Mouse (Mus musculus) adrenal gland, postnatal 4 days (tissue): ENCODE measurements around the gene Ctnnd1. TPM values are rescaled to one million over a fixed set of nuclear protein-coding genes. Genes with fewer than 3 reads are reported as not detected.

Source experiments
- DNase-seq, 2 experiments: peaks; one replicate each; pipeline ENCODE4 v3.0.0; 2021 to 2022; ENCODE audit warnings: low spot score in 2 of 2, mixed read lengths in 2 of 2
- total RNA-seq, 2 experiments: library from RNA; stranded (reverse); gene quantifications; 2 replicates each; pipeline ENCODE4 v1.2.3; 2021

Ctnnd1 gene
- total RNA-seq, 2 experiments from 2014 or later, result 157 to 165 TPM

- DNase-seq, result no peak
These were observed 32.7 kb downstream of the Ctnnd1 start for GRCm38 (mm10) chr2:84617637-84618515.

- no peak for DNase-seq
These were observed 37.8 kb downstream of the Ctnnd1 start for GRCm38 (mm10) chr2:84612764-84613163.

- DNase-seq, result no peak
These were observed 42.7 kb downstream of the Ctnnd1 start for GRCm38 (mm10) chr2:84607842-84608241.

GRCm38 (mm10) chr2:84600977-84601376 is 49.6 kb downstream of the Ctnnd1 start:
- no peak for DNase-seq

GRCm38 (mm10) chr2:84599270-84599888 is 51.2 kb downstream of the Ctnnd1 start:
- DNase-seq, result no peak

- DNase-seq, result no peak
These were observed 53.4 kb downstream of the Ctnnd1 start for GRCm38 (mm10) chr2:84597123-84597522.

GRCm38 (mm10) chr2:84592801-84593200 is 57.8 kb downstream of the Ctnnd1 start:
- no peak for DNase-seq

GRCm38 (mm10) chr2:84585700-84586099 is 64.9 kb downstream of the Ctnnd1 start:
- no peak for DNase-seq

GRCm38 (mm10) chr2:84582286-84582685 is 68.3 kb downstream of the Ctnnd1 start:
- DNase-seq, result no peak

GRCm38 (mm10) chr2:84581208-84581607 is 69.4 kb downstream of the Ctnnd1 start:
- DNase-seq, result no peak

- no peak for DNase-seq
These were observed 71.3 kb downstream of the Ctnnd1 start for GRCm38 (mm10) chr2:84579311-84579710.

GRCm38 (mm10) chr2:84574130-84574529 is 76.4 kb downstream of the Ctnnd1 start:
- no peak for DNase-seq

- DNase-seq, result no peak
These were observed 93.6 kb downstream of the Ctnnd1 start for GRCm38 (mm10) chr2:84556888-84557514.

GRCm38 (mm10) chr2:84551390-84552100 is 99.0 kb downstream of the Ctnnd1 start:
- no peak for DNase-seq

Other genes with a start within 250 kb of the Ctnnd1 start
- gene Calcrl, start 225.4 kb downstream of the Ctnnd1 start, total RNA-seq, result 10 to 100 TPM; 30.1 to 30.2 TPM
- gene Tfpi, start 174.0 kb downstream of the Ctnnd1 start, total RNA-seq, result 10 to 100 TPM; 70.5 to 76.6 TPM
- under 1 TPM; 0.22 to 0.42 TPM for gene Btbd18, start 8.3 kb upstream of the Ctnnd1 start, total RNA-seq
- 10 to 100 TPM; 87.7 to 89.0 TPM for gene Selenoh, start 20.0 kb upstream of the Ctnnd1 start, total RNA-seq
- not detected for gene Gm28635, start 27.3 kb upstream of the Ctnnd1 start, total RNA-seq
- gene Med19, start 27.6 kb upstream of the Ctnnd1 start, total RNA-seq, result 10 to 100 TPM; 26.7 to 28.6 TPM
- 100 to 1,000 TPM; 114 to 116 TPM for gene Tmx2, start 28.4 kb upstream of the Ctnnd1 start, total RNA-seq
- 10 to 100 TPM; 52.5 to 61.7 TPM for gene Zdhhc5, start 64.4 kb upstream of the Ctnnd1 start, total RNA-seq
- gene Clp1, start 76.6 kb upstream of the Ctnnd1 start, total RNA-seq, result 10 to 100 TPM; 13.0 to 15.2 TPM
- 10 to 100 TPM; 12.0 to 18.2 TPM for gene Ypel4, start 83.3 kb upstream of the Ctnnd1 start, total RNA-seq
- gene Gm19426, start 92.9 kb upstream of the Ctnnd1 start, total RNA-seq, result 1 to 10 TPM; 8.3 to 9.1 TPM
- 10 to 100 TPM; 64.5 to 76.4 TPM for gene Serping1, start 124.7 kb upstream of the Ctnnd1 start, total RNA-seq
- gene Ube2l6, start 148.1 kb upstream of the Ctnnd1 start, total RNA-seq, result 10 to 100 TPM; 31.1 to 35.4 TPM
- gene Smtnl1, start 171.9 kb upstream of the Ctnnd1 start, total RNA-seq, result 1 to 10 TPM; 1.8 to 3.9 TPM
- 10 to 100 TPM; 40.5 to 43.7 TPM for gene Timm10, start 176.2 kb upstream of the Ctnnd1 start, total RNA-seq
- gene Slc43a1, start 188.1 kb upstream of the Ctnnd1 start, total RNA-seq, result 10 to 100 TPM in 1 of 2 experiments, 1 to 10 TPM in 1; 8.8 to 11.1 TPM
- 1 to 10 TPM; 2.2 to 3.4 TPM for gene Rtn4rl2, start 235.9 kb upstream of the Ctnnd1 start, total RNA-seq